ENCODE assay signal across 8 mouse cellular contexts in the genomic region with DNA sequence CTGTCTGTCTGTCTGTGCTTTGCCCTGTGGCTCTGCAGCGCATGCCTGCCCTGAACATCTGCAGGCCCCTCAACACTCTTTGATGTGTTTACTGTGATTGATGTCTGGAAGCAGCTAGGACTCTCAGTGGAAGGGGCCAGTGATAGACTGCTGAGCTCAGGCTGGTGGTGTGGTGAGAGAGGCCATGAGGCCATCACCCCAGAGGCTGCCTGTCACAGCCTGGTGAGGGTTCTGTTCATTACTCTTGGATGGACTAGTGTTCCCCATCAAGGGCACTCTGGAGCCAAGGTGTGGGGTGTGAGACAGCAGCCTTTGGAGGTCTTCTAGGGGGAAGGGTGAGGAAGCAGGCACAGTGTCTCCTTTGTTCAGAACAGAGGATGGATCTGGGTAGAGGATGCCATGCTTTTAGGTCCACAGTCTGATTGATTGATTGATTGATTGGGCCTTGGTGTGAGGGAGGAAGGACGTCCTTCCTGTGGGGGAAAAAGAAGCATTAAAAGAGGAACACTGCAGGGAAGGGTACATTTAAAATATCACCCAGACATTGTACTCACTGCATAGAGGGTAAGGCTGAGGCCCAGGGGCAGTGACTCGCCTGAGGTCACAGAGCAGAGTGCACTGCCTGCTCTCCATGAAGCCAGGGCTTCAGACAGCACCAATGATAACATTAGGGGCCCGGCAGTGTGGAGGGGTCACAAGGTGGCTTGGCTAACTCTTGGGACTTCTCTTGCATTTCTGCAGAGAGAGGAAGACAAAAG. TPM values are rescaled to one million over a fixed set of nuclear protein-coding genes. Genes with fewer than 3 reads are reported as not detected.
DNase-seq lines count a peak whose midpoint lies in the region; ATAC-seq and TF ChIP-seq lines count a peak whose summit lies in the region.

No protein-coding gene starts in this region.

- intact Hi-C loops in left cerebral cortex, adult 2 months (cut with DNase I), result no loop called here

- H3K4me2 ChIP-seq in intestine, embryonic 16.5 days (ENCODE audit: low read depth, low read length), result peak overlapping the region; percentile 8; the same call in 1 of the 2 replicates
- H3K4me2 ChIP-seq in neural tube, embryonic 11.5 days (ENCODE audit: low read depth), result no peak overlapping the region

- H3K27me3 ChIP-seq in intestine, embryonic 16.5 days (replicated peaks; ENCODE audit: control insufficient read depth, insufficient read depth, low read length), result no peaks in the 10 kb centered on the region
- no peaks in the 10 kb centered on the region for H3K27me3 ChIP-seq in neural tube, embryonic 11.5 days (ENCODE audit: control insufficient read depth, insufficient read depth, low read length)

- WGBS in intestine, embryonic 16.5 days, result 24% methylated on average over 4 of the region's 4 CpGs
- 4% methylated on average over 4 of the region's 4 CpGs for WGBS in neural tube, embryonic 11.5 days

- peak overlapping the region; percentile 44 for H3K9ac ChIP-seq in intestine, embryonic 16.5 days (ENCODE audit: low read depth, low read length)
- H3K9ac ChIP-seq in neural tube, embryonic 11.5 days (ENCODE audit: low read length), result peak overlapping the region; percentile 48

- H3K4me1 ChIP-seq in intestine, embryonic 16.5 days (ENCODE audit: control insufficient read depth, insufficient read depth, low read length), result peaks cover 34% of the 10 kb centered on the region
- peaks cover 27% of the 10 kb centered on the region for H3K4me1 ChIP-seq in neural tube, embryonic 11.5 days (ENCODE audit: control insufficient read depth, insufficient read depth, low read length)

- H3K4me3 ChIP-seq in left cerebral cortex, adult 2 months, result no peak overlapping the region
- H3K4me3 ChIP-seq in intestine, embryonic 16.5 days (ENCODE audit: low read length), result no peak overlapping the region
- no peak overlapping the region for H3K4me3 ChIP-seq in neural tube, embryonic 11.5 days (ENCODE audit: low read depth, low read length)

- no peak for TF ChIP-seq CTCF in left cerebral cortex, adult 2 months (IDR thresholded peaks at IDR 0.05)

- peak; percentile 69 for ATAC-seq in intestine, embryonic 16.5 days
- peak; percentile 57 for ATAC-seq in neural tube, embryonic 11.5 days (ENCODE audit: insufficient read depth, low FRiP score, low TSS enrichment)
- ATAC-seq in inflammation-experienced regulatory T-cells, adult 6 months, result no peak

- H3K9me3 ChIP-seq in intestine, embryonic 16.5 days (ENCODE audit: control insufficient read depth, low read length), result no peaks in the 10 kb centered on the region
- no peaks in the 10 kb centered on the region for H3K9me3 ChIP-seq in neural tube, embryonic 11.5 days (ENCODE audit: control insufficient read depth, low read length)

- peak overlapping the region; percentile 78 for H3K27ac ChIP-seq in left cerebral cortex, adult 2 months
- peak overlapping the region; percentile 81 for H3K27ac ChIP-seq in intestine, embryonic 16.5 days (ENCODE audit: low read length)
- H3K27ac ChIP-seq in neural tube, embryonic 11.5 days (ENCODE audit: low read depth, low read length), result peak overlapping the region; percentile 79

- no peaks in the 10 kb centered on the region for H3K36me3 ChIP-seq in intestine, embryonic 16.5 days (ENCODE audit: control insufficient read depth, insufficient read depth, low read length)
- no peaks in the 10 kb centered on the region for H3K36me3 ChIP-seq in neural tube, embryonic 11.5 days (ENCODE audit: control insufficient read depth, insufficient read depth, low read length)

- DNase-seq in left cerebral cortex, adult 2 months (ENCODE audit: extremely low spot score in 1 of 2, low spot score in 2 of 2), result no peak
- no peak for DNase-seq in left cerebral cortex, adult 11 months (ENCODE audit: low spot score)
- peak; percentile 57 for DNase-seq in embryo, embryonic 9.5 days (ENCODE audit: extremely low spot score)
- no peak for DNase-seq in neural tube, embryonic 11.5 days (ENCODE audit: low spot score)
- no peak for DNase-seq in layer of hippocampus, adult 9-10 months (ENCODE audit: low spot score)
- DNase-seq in adrenal gland, adult 2 months, result no peak

RNA-seq across cellular contexts. Expression of a gene that starts 28.4 kb away (rescaled TPM):
- 100 to 1,000 TPM; 127 to 147 TPM for total RNA-seq in left cerebral cortex, adult 2 months (2021)
- polyA plus RNA-seq in intestine, embryonic 16.5 days (2015; fragmentation: Nextera tagmentation; extraction: Ambion mirVana), result 103 and 104 TPM in 2 replicates
- 47.7 and 53.0 TPM in 2 replicates for polyA plus RNA-seq in neural tube, embryonic 11.5 days (2014; fragmentation: Nextera tagmentation; extraction: Ambion mirVana)
- 100 to 1,000 TPM; 466 to 626 TPM for total RNA-seq in adrenal gland, adult 2 months (2021)
- polyA plus RNA-seq in adrenal gland, adult 2 months (2012; rRNA removed), result 570 and 815 TPM in 2 replicates
- polyA plus RNA-seq in inflammation-experienced regulatory T-cells, adult 6 months (2017; shearing (Covaris generic)), result 10 to 100 TPM; 33.6 to 47.0 (median 35.3) TPM
